Mouse (Mus musculus) small intestine, adult 2 months (tissue): Measurements from ENCODE around the gene Ttc7b.

ENCODE experiments used
- CTCF ChIP-seq: fragments of 200-500 bp; IDR thresholded peaks from 2 replicates; pipeline ENCODE4 v1.5.1; 2012; ENCODE audit warnings: low read depth, mild to moderate bottlenecking, control low read depth, inconsistent platforms, low read length, moderate library complexity, mixed read lengths; ENCODE audit not compliant: insufficient replicate concordance, insufficient read length; ENCODE audit errors: extremely low read depth
- POLR2A ChIP-seq: fragments of 200-500 bp; IDR thresholded peaks from 2 replicates; pipeline ENCODE4 v1.6.1; 2012; ENCODE audit warnings: low read depth, mild to moderate bottlenecking, control low read depth, inconsistent platforms, low read length, moderate library complexity

- TF ChIP-seq POLR2A, result no peak
- TF ChIP-seq CTCF, result no peak
These were observed 9.0 kb upstream of the Ttc7b start for GRCm38 (mm10) chr12:100529651-100530050.
